Mouse (Mus musculus) T-helper 17 cell (primary cell): ENCODE results near the gene Stk16.

Experiments used
- in situ Hi-C, 2 experiments: fragments of 300-600 bp; cut with MboI, MseI; formaldehyde crosslinking; loops; 1 replicate in 1 of 2; 2 replicates in 1 of 2; pipeline ENCODE4 v1.15.1; 2025; ENCODE audit warnings: high pct_unique_total_duplicates in 2 of 2

The Stk16 gene

DNA sequence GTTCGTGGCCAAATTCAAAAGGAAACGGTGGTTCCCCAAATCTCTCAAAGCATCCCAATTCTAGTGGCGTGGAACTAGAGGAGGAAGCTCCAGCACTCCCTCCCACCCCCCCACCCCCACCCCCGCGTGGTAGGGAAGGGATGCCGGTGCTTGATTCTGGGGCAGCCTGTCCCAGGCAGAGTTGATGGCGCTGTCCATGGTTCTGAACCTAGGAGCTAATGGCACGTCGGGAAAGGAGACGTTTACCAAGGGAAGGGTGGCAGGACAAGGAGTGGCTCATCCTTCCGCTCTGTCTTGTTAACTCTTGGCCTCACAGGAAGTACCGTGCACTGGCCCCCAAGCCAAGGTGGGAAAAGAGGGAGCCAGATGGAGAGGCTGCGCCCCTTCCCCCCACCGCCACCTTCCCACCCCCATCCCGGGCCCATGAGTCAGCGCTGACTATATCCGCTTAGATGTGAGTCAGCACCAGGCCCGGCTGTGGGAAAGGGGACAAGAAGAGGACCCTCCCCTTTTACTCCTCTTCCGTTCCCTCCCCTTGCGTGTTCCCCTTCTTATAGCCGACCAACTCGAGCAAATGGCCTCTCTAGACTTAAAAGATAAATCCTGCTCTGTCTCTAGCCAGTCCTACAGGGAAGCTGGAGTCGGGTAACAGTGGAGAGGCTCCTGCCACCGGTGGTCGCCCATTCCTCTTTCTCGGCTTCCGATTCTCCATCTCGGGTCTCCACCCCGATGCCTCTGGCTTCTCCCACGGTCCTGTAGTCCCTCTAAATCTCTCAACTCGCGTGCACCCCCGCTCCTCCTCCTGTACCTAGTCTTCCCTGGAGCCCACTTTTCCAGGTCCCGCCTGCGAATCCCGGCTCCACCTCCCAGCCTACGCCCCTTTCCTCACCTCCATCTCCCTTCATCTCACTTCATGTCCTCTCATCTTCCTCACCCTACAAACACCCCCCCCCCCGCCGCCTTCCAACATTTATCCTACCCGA, 52.6 kb downstream of the Stk16 start:
- in situ Hi-C loops = loop anchor here in 1 of 2 experiments (5.0 kb wide), 1 partner anchor 49 kb away; no protein-coding TSS in a partner anchor

DNA sequence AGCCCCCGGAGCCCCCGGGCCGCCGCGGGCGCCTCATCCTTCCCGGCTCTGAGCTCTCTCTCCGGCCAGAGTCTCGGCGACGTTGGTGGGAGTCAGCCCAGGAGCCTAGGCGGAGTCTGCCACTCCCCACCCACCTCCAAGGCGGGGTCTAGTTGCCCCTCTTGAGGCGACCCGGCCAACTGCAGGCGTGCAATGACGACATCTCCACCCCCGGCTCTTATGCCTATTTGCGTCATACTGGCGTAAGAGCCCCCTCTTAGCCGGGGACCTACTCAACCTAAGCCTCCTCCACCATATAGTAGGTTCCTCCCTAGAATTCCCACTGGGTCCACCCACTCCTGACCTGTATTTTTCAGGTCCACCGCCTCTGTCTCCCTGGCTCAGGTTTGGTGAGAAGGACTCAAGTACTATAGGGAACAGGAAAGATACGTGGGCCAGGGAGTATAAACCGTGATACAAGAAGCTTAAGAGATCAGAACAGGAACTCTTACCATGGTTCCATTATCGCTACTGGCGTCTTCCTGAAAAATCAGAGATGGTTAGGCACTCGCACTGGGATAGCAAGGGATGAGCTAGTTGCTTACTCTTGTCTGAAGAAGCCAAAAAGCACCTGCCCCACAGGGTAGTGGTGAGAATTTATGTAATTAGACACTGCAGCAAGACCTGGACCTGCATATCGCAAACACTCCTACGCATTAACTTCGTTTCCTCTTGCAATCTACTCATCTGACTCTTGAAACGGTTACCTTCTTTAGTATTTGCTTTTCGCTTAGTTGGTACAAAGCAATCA, 53.6 kb downstream of the Stk16 start, which contains the start of gene Ptprn:
Gene Ptprn, minus strand, starts transcription at position 412 of the 790 bp plus-strand sequence.
- in situ Hi-C loops = loop anchor here in 1 of 2 experiments (5.0 kb wide), 1 partner anchor 48 kb away; no protein-coding TSS in a partner anchor
